Mouse (Mus musculus) thymus, adult 2 months (tissue): ENCODE results near the gene Dda1. TPM values are rescaled to one million over a fixed set of nuclear protein-coding genes. Genes with fewer than 3 reads are reported as not detected.

Experiments
- DNase-seq: peaks from one replicate; pipeline ENCODE4 v3.0.0; 2021
- H3K27ac ChIP-seq: fragments of 200-500 bp; 2 replicates; pipeline ENCODE4 v1.5.1; 2012; ENCODE audit warnings: low read length, control low read depth; ENCODE audit not compliant: control insufficient read depth, insufficient read depth
- H3K27me3 ChIP-seq: fragments of 200-500 bp; 2 replicates; pipeline ENCODE4 v1.6.1; 2012; ENCODE audit warnings: mild to moderate bottlenecking, low read length, moderate library complexity, mixed read lengths; ENCODE audit not compliant: control insufficient read depth, insufficient read depth
- H3K36me3 ChIP-seq: fragments of 200-500 bp; 2 replicates; pipeline ENCODE4 v1.6.1; 2012; ENCODE audit warnings: mild to moderate bottlenecking, low read length, moderate library complexity; ENCODE audit not compliant: control insufficient read depth, insufficient read depth
- H3K4me1 ChIP-seq: fragments of 200-500 bp; replicated peaks from 2 replicates; pipeline ENCODE4 v1.6.1; 2012; ENCODE audit warnings: low read length; ENCODE audit not compliant: control insufficient read depth, insufficient read depth
- H3K4me3 ChIP-seq: fragments of 200-500 bp; 2 replicates; pipeline ENCODE4 v1.5.1; 2012; ENCODE audit warnings: mild to moderate bottlenecking, low read length, control low read depth, moderate library complexity; ENCODE audit not compliant: control insufficient read depth, insufficient read depth
- CTCF ChIP-seq: fragments of 200-500 bp; IDR thresholded peaks from 2 replicates; pipeline ENCODE4 v1.5.1; 2012; ENCODE audit warnings: mild to moderate bottlenecking, control low read depth, low read length, moderate library complexity, borderline replicate concordance; ENCODE audit not compliant: control insufficient read depth, poor library complexity, insufficient read depth; ENCODE audit errors: extremely low read depth
- POLR2A ChIP-seq: fragments of 200-500 bp; IDR thresholded peaks from 2 replicates; pipeline ENCODE4 v1.6.1; 2012; ENCODE audit warnings: mild to moderate bottlenecking, low read length, control low read depth, moderate library complexity; ENCODE audit not compliant: control insufficient read depth, poor library complexity, insufficient read depth; ENCODE audit errors: extremely low read depth
- WGBS: fragments of 180-500 bp; shearing (Covaris S2); methylation state at CpG from one replicate; pipeline ENCODE4 v1.1.7; 2018; 5-methylcytosine and 5-hydroxymethylcytosine counted together
- polyA plus RNA-seq: library from polyadenylated mRNA; depleted of rRNA; stranded (reverse); fragments of >200 nt; gene quantifications from 2 replicates; pipeline ENCODE4 v1.2.3, GENCODE M21; 2012

Dda1 gene
- polyA plus RNA-seq, 1 experiment, result 216 TPM

- H3K4me1 ChIP-seq, result no peaks in the 10 kb centered on the region
- DNase-seq, result no peak
- 76% methylated on average over 16 of the region's 16 CpGs for WGBS
These were observed 30.1 kb downstream of the Dda1 start for GRCm38 (mm10) chr8:71498816-71499690.

GRCm38 (mm10) chr8:71504349-71504748 is 35.4 kb downstream of the Dda1 start:
- TF ChIP-seq CTCF (no peak), POLR2A (no peak)
- Histone ChIP-seq H3K4me1 (peaks cover 8% of the 10 kb centered on the region), H3K27me3 (no peaks in the 10 kb centered on the region), H3K27ac (no peak overlapping the region), H3K36me3 (no peaks in the 10 kb centered on the region), H3K4me3 (no peak overlapping the region)
- 94% methylated on average over 4 of the region's 4 CpGs for WGBS
- DNase-seq, result no peak

More at GRCm38 (mm10) chr8:71498816-71499690, 30.1 kb downstream of the Dda1 start:
- Histone ChIP-seq H3K4me3 (no peak overlapping the region), H3K27ac (no peak overlapping the region), H3K27me3 (no peaks in the 10 kb centered on the region), H3K36me3 (no peaks in the 10 kb centered on the region)
- no peak for TF ChIP-seq CTCF

GRCm38 (mm10) chr8:71505326-71505725 is 36.3 kb downstream of the Dda1 start:
- Histone ChIP-seq H3K36me3 (no peaks in the 10 kb centered on the region), H3K4me1 (peaks cover 8% of the 10 kb centered on the region), H3K4me3 (no peak overlapping the region), H3K27ac (no peak overlapping the region), H3K27me3 (no peaks in the 10 kb centered on the region)
- WGBS, result 92% methylated on average over 4 of the region's 4 CpGs
- no peak for TF ChIP-seq POLR2A
- TF ChIP-seq CTCF, result no peak
- no peak for DNase-seq

GRCm38 (mm10) chr8:71505979-71506378 is 37.0 kb downstream of the Dda1 start:
- Histone ChIP-seq H3K27ac (no peak overlapping the region), H3K4me3 (no peak overlapping the region), H3K4me1 (peaks cover 8% of the 10 kb centered on the region), H3K27me3 (no peaks in the 10 kb centered on the region; the same call in 1 of the 2 replicates), H3K36me3 (no peaks in the 10 kb centered on the region)
- no peak for DNase-seq
- no peak for TF ChIP-seq CTCF
- TF ChIP-seq POLR2A, result no peak
- 96% methylated on average over 4 of the region's 4 CpGs for WGBS

- 1% methylated on average over 61 of the region's 61 CpGs for WGBS
- TF ChIP-seq POLR2A, result no peak
- TF ChIP-seq CTCF, result no peak
- Histone ChIP-seq H3K27ac (no peak overlapping the region), H3K27me3 (peaks cover 3% of the 10 kb centered on the region; the same call in 1 of the 2 replicates), H3K4me1 (peaks cover 8% of the 10 kb centered on the region), H3K36me3 (no peaks in the 10 kb centered on the region), H3K4me3 (peak overlapping the region; percentile 7; the same call in 1 of the 2 replicates)
- DNase-seq, result peak; percentile 37
These were observed 38.6 kb downstream of the Dda1 start for GRCm38 (mm10) chr8:71507589-71508104.

DNA sequence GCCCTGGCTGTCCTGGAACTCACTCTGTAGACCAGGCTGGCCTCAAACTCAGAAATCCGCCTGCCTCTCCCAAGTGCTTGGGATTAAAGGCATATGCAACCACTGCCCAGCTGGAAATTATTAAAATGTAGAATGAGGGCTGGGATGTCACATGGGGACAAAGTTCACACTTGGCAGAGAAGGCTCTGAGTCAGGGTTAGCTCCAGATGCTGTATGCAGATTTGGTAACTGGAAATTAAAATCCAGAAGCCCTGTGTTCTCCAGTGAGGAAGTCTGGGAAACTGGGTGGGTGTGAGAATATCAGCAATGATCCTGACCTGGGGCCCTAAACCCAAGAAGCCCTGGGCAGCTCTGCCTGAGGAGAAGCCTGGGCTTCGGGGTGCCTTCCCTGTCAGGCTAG is 40.3 kb downstream of the Dda1 start:
- Histone ChIP-seq H3K36me3 (no peaks in the 10 kb centered on the region), H3K27me3 (peaks cover 3% of the 10 kb centered on the region; the same call in 1 of the 2 replicates), H3K4me1 (peaks cover 8% of the 10 kb centered on the region), H3K27ac (no peak overlapping the region), H3K4me3 (no peak overlapping the region)
- no peak for DNase-seq
- 84% methylated on average over 2 of the region's 2 CpGs for WGBS
- no peak for TF ChIP-seq POLR2A
- no peak for TF ChIP-seq CTCF

- Histone ChIP-seq H3K4me1 (peaks cover 8% of the 10 kb centered on the region), H3K4me3 (no peak within 1 kb of the TSS), H3K36me3 (no peaks in the 10 kb centered on the region), H3K27me3 (peaks cover 3% of the 10 kb centered on the region; the same call in 1 of the 2 replicates), H3K27ac (no peak within 1 kb of the TSS)
- 7% methylated on average over 14 of the region's 14 CpGs for WGBS
- DNase-seq, result no peak
- no peak for TF ChIP-seq POLR2A
- TF ChIP-seq CTCF, result no peak
These were observed 42.6 kb downstream of the Dda1 start, which contains the start of gene Plvap for GRCm38 (mm10) chr8:71511644-71512043. Gene Plvap (minus strand): TSS chr8:71511752.
